Mouse (Mus musculus) CH12.LX (cell line): ENCODE results near the gene S100a2.

ENCODE experiments used
- CTCF ChIP-seq, 2 experiments: IDR thresholded peaks in 1 of 2; conservative IDR thresholded peaks in 1 of 2; 2 replicates each; pipeline ENCODE4 v1.5.1; 2011 to 2012; ENCODE audit warnings: low read depth in 2 of 2, low read length in 2 of 2, improper control_type of control experiment in 1 of 2, inconsistent platforms in 1 of 2, mild to moderate bottlenecking in 1 of 2, moderate library complexity in 1 of 2
- JUND ChIP-seq: conservative IDR thresholded peaks from 2 replicates; pipeline ENCODE4 v1.6.1; 2011; ENCODE audit warnings: low read depth, low read length, improper control_type of control experiment
- POLR2A ChIP-seq: IDR thresholded peaks from 2 replicates; pipeline ENCODE4 v1.6.1; 2011; ENCODE audit warnings: low read depth, mild to moderate bottlenecking, improper control_type of control experiment, low read length
- UBTF ChIP-seq: IDR thresholded peaks from 2 replicates; pipeline ENCODE4 v1.6.1; 2012; ENCODE audit warnings: low read depth, mild to moderate bottlenecking, inconsistent platforms, low read length, improper control_type of control experiment, moderate library complexity
- USF1 ChIP-seq: IDR thresholded peaks from 2 replicates; pipeline ENCODE4 v1.6.1; 2014; ENCODE audit warnings: low read depth, mild to moderate bottlenecking, inconsistent platforms, low read length, improper control_type of control experiment

DNA sequence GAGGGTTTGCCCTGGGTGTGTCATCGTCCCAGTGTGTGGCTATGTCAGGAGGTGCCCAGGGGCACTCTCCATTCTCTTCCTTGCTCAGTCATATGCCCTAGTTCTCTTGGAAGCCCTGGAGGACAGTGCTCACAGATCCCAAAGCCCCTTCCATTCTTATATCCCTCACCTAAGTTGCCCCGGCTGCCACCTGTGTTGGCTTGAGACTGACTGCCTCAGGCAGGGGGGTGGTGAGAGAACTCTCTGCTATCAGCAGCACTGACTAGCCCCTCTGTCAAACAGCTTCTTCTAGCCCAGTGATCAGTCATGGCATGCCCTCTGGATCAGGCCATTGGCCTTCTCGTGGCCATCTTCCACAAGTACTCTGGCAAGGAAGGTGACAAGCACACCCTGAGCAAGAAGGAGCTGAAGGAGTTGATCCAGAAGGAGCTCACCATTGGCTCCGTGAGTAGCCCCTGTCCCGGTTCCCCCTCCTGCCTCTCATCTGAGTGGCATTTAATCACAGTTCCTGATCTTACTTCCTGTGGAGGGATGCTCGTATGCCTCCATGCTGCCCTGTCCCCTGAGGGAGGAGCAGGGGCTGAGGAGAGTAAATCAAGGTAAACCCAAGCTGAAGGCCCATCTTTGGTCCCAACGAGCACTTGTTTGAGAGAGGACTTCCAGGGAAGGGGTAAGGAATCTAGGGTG lies 23.6 kb downstream of the S100a2 start:
- no peak for TF ChIP-seq UBTF
- TF ChIP-seq JUND = no peak
- no peak for TF ChIP-seq CTCF (conservative IDR thresholded peaks at IDR 0.05 in 1 of 2, IDR thresholded peaks at IDR 0.05 in 1 of 2; ENCODE audit: low read depth in 2 of 2, low read length in 2 of 2)
- no peak for TF ChIP-seq USF1
- TF ChIP-seq POLR2A = no peak
